Mouse (Mus musculus): Measurements from ENCODE around the gene Spcs1. TPM values are rescaled to one million over a fixed set of nuclear protein-coding genes. Genes with fewer than 3 reads are reported as not detected.

The Spcs1 gene
- polyA plus RNA-seq, 1 experiment, result 332 TPM

DNA sequence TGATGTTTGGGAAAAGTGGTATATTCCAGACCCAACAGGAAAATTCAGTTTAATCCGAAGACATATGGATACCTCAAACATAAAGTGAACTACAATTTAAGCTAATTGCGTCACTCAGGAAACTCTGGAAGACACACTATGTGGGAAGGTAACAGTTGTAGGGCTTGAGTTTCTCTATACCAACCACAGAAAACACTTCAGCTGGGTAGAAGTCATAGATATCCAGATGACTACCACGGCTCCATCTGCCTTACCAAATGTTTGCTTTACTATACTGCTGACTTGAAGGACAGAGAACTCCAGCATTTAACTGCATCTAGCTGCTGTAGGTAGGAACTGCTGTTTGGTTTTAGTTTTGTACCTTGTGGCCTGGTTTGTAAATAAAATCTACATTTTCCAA lies 10.1 kb upstream of the Spcs1 start:
- H3K4me3 ChIP-seq, result no peak overlapping the region
- H3K36me3 ChIP-seq (ENCODE audit: control insufficient read depth, insufficient read depth), result peaks cover 67% of the 10 kb centered on the region
- TF ChIP-seq E2F4 (IDR thresholded peaks at IDR 0.05; ENCODE audit: insufficient read depth) (no peak), TCF3 (IDR thresholded peaks at IDR 0.05; ENCODE audit: insufficient read length, low read depth) (no peak), MYOD1 (IDR thresholded peaks at IDR 0.05; ENCODE audit: control insufficient read depth in 1 of 3, insufficient read length in 2 of 3, low read depth in 2 of 3) (no peak), POLR2A (IDR thresholded peaks at IDR 0.05; ENCODE audit: insufficient read length, low read depth) (no peak), TCF12 (IDR thresholded peaks at IDR 0.05; ENCODE audit: insufficient read depth, poor library complexity, severe bottlenecking) (no peak), USF1 (IDR thresholded peaks at IDR 0.05; ENCODE audit: low read depth) (no peak), CEBPB (IDR thresholded peaks at IDR 0.05; ENCODE audit: insufficient read depth, poor library complexity, severe bottlenecking) (no peak), REST (IDR thresholded peaks at IDR 0.05; ENCODE audit: insufficient read depth, insufficient read length) (no peak), MAX (IDR thresholded peaks at IDR 0.05; ENCODE audit: low read depth) (no peak), MYOG (IDR thresholded peaks at IDR 0.05; ENCODE audit: control insufficient read depth in 1 of 3, insufficient read depth in 1 of 3, insufficient read length in 2 of 3, low read depth in 2 of 3) (no peak), SRF (IDR thresholded peaks at IDR 0.05; ENCODE audit: control insufficient read depth, insufficient read length, low read depth) (no peak), POLR2AphosphoS2 (IDR thresholded peaks at IDR 0.05; ENCODE audit: insufficient read length, low read depth) (no peak)
- H3K27me3 ChIP-seq (ENCODE audit: control insufficient read depth, insufficient read depth, insufficient read length), result no peaks in the 10 kb centered on the region
- peaks cover 8% of the 10 kb centered on the region for H3K79me2 ChIP-seq (ENCODE audit: control insufficient read depth, insufficient read depth)
- no peak overlapping the region for H3K4me2 ChIP-seq (ENCODE audit: low read depth)
- no peak overlapping the region for H3ac ChIP-seq (ENCODE audit: control insufficient read depth, insufficient read length)

DNA sequence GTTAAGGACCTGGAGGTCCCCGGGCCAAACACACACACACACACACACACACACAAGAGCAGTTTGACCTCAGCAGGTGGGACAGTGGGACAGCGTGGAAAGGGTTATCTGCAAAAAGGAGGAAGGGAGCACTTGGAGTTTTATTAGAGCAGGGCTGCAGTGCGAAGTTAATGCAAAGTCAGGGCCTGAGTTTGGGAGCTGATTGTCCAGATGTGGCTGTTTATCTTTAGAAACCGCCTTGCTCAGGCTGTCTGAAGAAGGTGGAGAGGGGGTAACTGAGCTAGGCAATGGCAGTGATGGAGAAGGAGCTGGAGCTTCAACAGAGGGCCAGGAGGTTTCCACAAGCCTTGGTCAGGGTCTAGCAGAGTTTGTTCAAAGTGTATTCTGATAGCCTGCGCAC lies 5.3 kb upstream of the Spcs1 start:
- no peak overlapping the region for H3K4me2 ChIP-seq (ENCODE audit: low read depth)
- H3K27me3 ChIP-seq (ENCODE audit: control insufficient read depth, insufficient read depth, insufficient read length), result no peaks in the 10 kb centered on the region
- H3K4me3 ChIP-seq, result no peak overlapping the region
- no peaks in the 10 kb centered on the region for H3K79me2 ChIP-seq (ENCODE audit: control insufficient read depth, insufficient read depth)
- H3ac ChIP-seq (ENCODE audit: control insufficient read depth, insufficient read length), result no peak overlapping the region
- H3K36me3 ChIP-seq (ENCODE audit: control insufficient read depth, insufficient read depth), result peaks cover 19% of the 10 kb centered on the region
- TF ChIP-seq MYOD1 (IDR thresholded peaks at IDR 0.05; ENCODE audit: control insufficient read depth in 1 of 3, insufficient read length in 2 of 3, low read depth in 2 of 3) (no peak), MAX (IDR thresholded peaks at IDR 0.05; ENCODE audit: low read depth) (no peak), CEBPB (IDR thresholded peaks at IDR 0.05; ENCODE audit: insufficient read depth, poor library complexity, severe bottlenecking) (no peak), MYOG (IDR thresholded peaks at IDR 0.05; ENCODE audit: control insufficient read depth in 1 of 3, insufficient read depth in 1 of 3, insufficient read length in 2 of 3, low read depth in 2 of 3) (no peak), SRF (IDR thresholded peaks at IDR 0.05; ENCODE audit: control insufficient read depth, insufficient read length, low read depth) (no peak), REST (IDR thresholded peaks at IDR 0.05; ENCODE audit: insufficient read depth, insufficient read length) (no peak), POLR2A (IDR thresholded peaks at IDR 0.05; ENCODE audit: insufficient read length, low read depth) (no peak), POLR2AphosphoS2 (IDR thresholded peaks at IDR 0.05; ENCODE audit: insufficient read length, low read depth) (no peak), TCF12 (IDR thresholded peaks at IDR 0.05; ENCODE audit: insufficient read depth, poor library complexity, severe bottlenecking) (no peak), USF1 (IDR thresholded peaks at IDR 0.05; ENCODE audit: low read depth) (no peak)

DNA sequence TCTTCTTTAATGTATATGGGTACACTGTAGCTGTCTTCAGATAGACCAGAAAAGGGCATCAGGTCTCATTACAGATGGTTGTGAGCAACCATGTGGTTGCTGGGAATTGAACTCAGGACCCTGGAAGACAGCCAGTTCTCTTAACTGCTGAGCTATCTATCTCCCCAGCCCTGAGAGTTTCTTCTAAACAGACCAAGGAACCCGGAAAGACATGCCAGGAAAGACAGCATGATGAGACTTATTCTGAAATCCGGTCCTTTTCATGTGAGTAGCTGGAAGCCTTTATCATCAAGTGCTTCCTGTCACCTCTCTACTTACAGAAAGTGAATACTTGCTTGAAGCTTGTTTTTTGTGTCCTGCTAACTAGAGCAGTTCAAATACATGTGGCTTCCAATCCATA lies 3.1 kb upstream of the Spcs1 start:
- Histone ChIP-seq H3K4me2 (ENCODE audit: low read depth) (no peak overlapping the region), H3K36me3 (ENCODE audit: control insufficient read depth, insufficient read depth) (no peaks in the 10 kb centered on the region), H3K4me3 (no peak overlapping the region), H3K27me3 (ENCODE audit: control insufficient read depth, insufficient read depth, insufficient read length) (no peaks in the 10 kb centered on the region), H3K79me2 (ENCODE audit: control insufficient read depth, insufficient read depth) (peaks cover 16% of the 10 kb centered on the region), H3ac (ENCODE audit: control insufficient read depth, insufficient read length) (no peak overlapping the region)
- TF ChIP-seq USF1 (IDR thresholded peaks at IDR 0.05; ENCODE audit: low read depth) (no peak), MYOD1 (IDR thresholded peaks at IDR 0.05; ENCODE audit: control insufficient read depth in 1 of 3, insufficient read length in 2 of 3, low read depth in 2 of 3) (no peak), SRF (IDR thresholded peaks at IDR 0.05; ENCODE audit: control insufficient read depth, insufficient read length, low read depth) (no peak), POLR2A (IDR thresholded peaks at IDR 0.05; ENCODE audit: insufficient read length, low read depth) (no peak), TCF3 (IDR thresholded peaks at IDR 0.05; ENCODE audit: insufficient read length, low read depth) (no peak), MYOG (IDR thresholded peaks at IDR 0.05; ENCODE audit: control insufficient read depth in 1 of 3, insufficient read depth in 1 of 3, insufficient read length in 2 of 3, low read depth in 2 of 3) (no peak), TCF12 (IDR thresholded peaks at IDR 0.05; ENCODE audit: insufficient read depth, poor library complexity, severe bottlenecking) (no peak), MAX (IDR thresholded peaks at IDR 0.05; ENCODE audit: low read depth) (no peak), CEBPB (IDR thresholded peaks at IDR 0.05; ENCODE audit: insufficient read depth, poor library complexity, severe bottlenecking) (no peak), E2F4 (IDR thresholded peaks at IDR 0.05; ENCODE audit: insufficient read depth) (no peak), REST (IDR thresholded peaks at IDR 0.05; ENCODE audit: insufficient read depth, insufficient read length) (no peak)

DNA sequence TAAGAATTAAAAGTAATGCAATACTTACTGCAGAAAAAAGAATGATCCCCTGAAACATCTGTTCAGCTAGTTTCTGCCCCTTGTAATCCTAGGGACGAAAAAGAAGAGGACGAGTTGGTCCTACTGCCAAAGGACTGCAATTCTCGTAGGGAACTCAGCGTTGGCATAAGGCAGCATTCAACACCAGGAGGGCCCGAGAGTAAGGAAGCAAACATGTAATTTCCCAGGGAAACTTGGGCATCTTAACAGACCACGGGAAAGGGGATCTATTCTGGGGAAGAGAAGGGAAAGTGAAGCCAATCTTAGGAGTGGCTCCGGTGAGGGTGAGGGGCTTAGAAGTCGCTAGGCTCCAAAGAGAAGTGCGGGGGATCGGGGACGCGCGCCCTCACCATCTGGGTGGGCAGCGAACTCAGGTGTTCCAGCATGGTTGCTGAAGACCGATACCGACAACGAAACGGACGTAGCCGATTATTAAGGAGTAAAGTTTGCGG lies 611 bp downstream of the Spcs1 start:
- Histone ChIP-seq H3K27me3 (ENCODE audit: control insufficient read depth, insufficient read depth, insufficient read length) (no peaks in the 10 kb centered on the region), H3K79me2 (ENCODE audit: control insufficient read depth, insufficient read depth) (peaks cover 19% of the 10 kb centered on the region), H3K36me3 (ENCODE audit: control insufficient read depth, insufficient read depth) (peaks cover 8% of the 10 kb centered on the region), H3K4me2 (ENCODE audit: low read depth) (peak overlapping the region; percentile 88), H3ac (ENCODE audit: control insufficient read depth, insufficient read length) (peak overlapping the region; percentile 72), H3K4me3 (peak overlapping the region; percentile 85)
- TF ChIP-seq USF1 (IDR thresholded peaks at IDR 0.05; ENCODE audit: low read depth) (no peak), REST (IDR thresholded peaks at IDR 0.05; ENCODE audit: insufficient read depth, insufficient read length) (no peak), MYOG (IDR thresholded peaks at IDR 0.05; ENCODE audit: control insufficient read depth in 1 of 3, insufficient read depth in 1 of 3, insufficient read length in 2 of 3, low read depth in 2 of 3) (no peak), TCF12 (IDR thresholded peaks at IDR 0.05; ENCODE audit: insufficient read depth, poor library complexity, severe bottlenecking) (no peak), E2F4 (IDR thresholded peaks at IDR 0.05; ENCODE audit: insufficient read depth) (no peak), POLR2A (IDR thresholded peaks at IDR 0.05; ENCODE audit: insufficient read length, low read depth) (no peak)

DNA sequence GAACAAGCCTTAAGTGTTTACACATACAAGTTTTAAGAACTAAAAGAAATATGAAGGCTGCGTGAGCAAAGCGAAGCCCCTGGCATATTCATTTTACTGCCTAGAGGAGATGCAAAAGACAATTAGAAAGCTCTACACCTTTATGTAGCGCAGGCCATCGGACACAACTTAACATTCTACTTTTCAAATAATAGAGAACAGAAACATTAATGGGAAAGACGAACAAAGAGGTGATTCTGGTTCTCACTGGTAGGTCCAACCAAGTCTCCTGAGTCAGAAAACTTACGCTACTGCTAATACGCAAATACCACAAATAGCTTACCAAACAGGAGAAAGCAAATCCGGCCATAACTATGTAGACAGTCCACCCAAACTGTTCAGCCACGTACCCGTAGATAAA lies 1.1 kb downstream of the Spcs1 start:
- Histone ChIP-seq H3K79me2 (ENCODE audit: control insufficient read depth, insufficient read depth) (peaks cover 19% of the 10 kb centered on the region), H3K4me3 (peak overlapping the region; percentile 85), H3ac (ENCODE audit: control insufficient read depth, insufficient read length) (peak overlapping the region; percentile 72), H3K36me3 (ENCODE audit: control insufficient read depth, insufficient read depth) (peaks cover 8% of the 10 kb centered on the region), H3K27me3 (ENCODE audit: control insufficient read depth, insufficient read depth, insufficient read length) (no peaks in the 10 kb centered on the region), H3K4me2 (ENCODE audit: low read depth) (peak overlapping the region; percentile 88)
- TF ChIP-seq MYOG (IDR thresholded peaks at IDR 0.05; ENCODE audit: control insufficient read depth in 1 of 3, insufficient read depth in 1 of 3, insufficient read length in 2 of 3, low read depth in 2 of 3), result no peak
- no peak for TF ChIP-seq REST (IDR thresholded peaks at IDR 0.05; ENCODE audit: insufficient read depth, insufficient read length)
- no peak for TF ChIP-seq USF1 (IDR thresholded peaks at IDR 0.05; ENCODE audit: low read depth)
- TF ChIP-seq CEBPB (IDR thresholded peaks at IDR 0.05; ENCODE audit: insufficient read depth, poor library complexity, severe bottlenecking), result no peak
- TF ChIP-seq TCF12 (IDR thresholded peaks at IDR 0.05; ENCODE audit: insufficient read depth, poor library complexity, severe bottlenecking), result no peak
